Mouse (Mus musculus) gastrocnemius, adult 2 months (tissue): ENCODE results near the gene Gm5725. TPM values are rescaled to one million over a fixed set of nuclear protein-coding genes. Genes with fewer than 3 reads are reported as not detected.
"Not testable (repeated sequence)": the region's sequence is repeated elsewhere in the genome, so short reads cannot be mapped to it uniquely, and the experiment has no call there.

Experiments used
- DNase-seq: peaks from one replicate; pipeline ENCODE4 v3.0.0; 2022
- H3K27ac ChIP-seq: fragments of 200-600 bp; 2 replicates; pipeline ENCODE4 v1.8.1; 2022; ENCODE audit warnings: mild to moderate bottlenecking
- H3K4me3 ChIP-seq: fragments of 200-600 bp; 2 replicates; pipeline ENCODE4 v1.8.1; 2022; ENCODE audit warnings: mild to moderate bottlenecking, moderate library complexity
- intact Hi-C: fragments of 180-260 bp; cut with DNase I; formaldehyde crosslinking; loops from one replicate; pipeline ENCODE4 v1.15.1; 2025
- long read RNA-seq, 2 experiments: library from polyadenylated mRNA; stranded (forward); transcript quantifications; one replicate each; pipeline ENCODE4 v2.0.0; 2021
- total RNA-seq, 2 experiments: library from RNA; stranded (reverse); gene quantifications; 2 replicates each; pipeline ENCODE4 v1.2.3; 2021

Gm5725 gene
- not detected for total RNA-seq
- long read RNA-seq, experiment 1: 0 reads
- long read RNA-seq, experiment 2: 0 reads

GRCm38 (mm10) chr7:21844167-21844566 lies at the start of gene Gm5725:
Gm5725 (minus strand) TSS chr7:21844267.
- H3K4me3 ChIP-seq, H3K27ac ChIP-seq, intact Hi-C loops, DNase-seq: not testable (repeated sequence)

GRCm38 (mm10) chr7:21832051-21832450 lies 12.0 kb downstream of the Gm5725 start, which contains the start of gene Vmn1r135:
Vmn1r135 (plus strand) TSS chr7:21832351.
- DNase-seq, H3K4me3 ChIP-seq, H3K27ac ChIP-seq, intact Hi-C loops: not testable (repeated sequence)

- H3K4me3 ChIP-seq, DNase-seq, intact Hi-C loops, H3K27ac ChIP-seq: not testable (repeated sequence)
Observed at GRCm38 (mm10) chr7:21796628-21797027, 47.4 kb downstream of the Gm5725 start, which contains the start of gene Gm4177. Gm4177 (minus strand) TSS chr7:21796728.

Other genes starting within 250 kb of the Gm5725 start
- gene Vmn1r132, start 230.2 kb downstream of the Gm5725 start, total RNA-seq: not detected
- gene Gm4175, start 82.8 kb downstream of the Gm5725 start, total RNA-seq: not detected
- not detected for gene Gm4177, start 47.5 kb downstream of the Gm5725 start, total RNA-seq
- gene Vmn1r135, start 11.9 kb downstream of the Gm5725 start, total RNA-seq: not detected
- not detected for gene Gm5891, start 77.0 kb upstream of the Gm5725 start, total RNA-seq
- not detected for gene Vmn1r137, start 150.3 kb upstream of the Gm5725 start, total RNA-seq
- not detected for gene Vmn1r138, start 184.6 kb upstream of the Gm5725 start, total RNA-seq
- gene Gm6176, start 212.0 kb upstream of the Gm5725 start, total RNA-seq: not detected
- not detected for gene Vmn1r139, start 224.8 kb upstream of the Gm5725 start, total RNA-seq